Mouse (Mus musculus): ENCODE data around the gene Lman2. TPM values are rescaled to one million over a fixed set of nuclear protein-coding genes. Genes with fewer than 3 reads are reported as not detected.

The Lman2 gene
- polyA plus RNA-seq, 1 experiment from 2014 or later, result 121 TPM

- H3K27ac ChIP-seq (ENCODE audit: low read depth, low read length), result no peak overlapping the region
- H3K4me2 ChIP-seq, result no peak overlapping the region
- no peaks in the 10 kb centered on the region for H3K9me3 ChIP-seq (ENCODE audit: control insufficient read depth, low read length)
- ATAC-seq (replicated peaks; ENCODE audit: low FRiP score) (no peak), DNase-seq (ENCODE audit: low spot score) (no peak)
- no peak overlapping the region for H3K4me3 ChIP-seq (ENCODE audit: low read depth, low read length)
- H3K36me3 ChIP-seq (ENCODE audit: control insufficient read depth, insufficient read depth, low read length), result no peaks in the 10 kb centered on the region
- H3K27me3 ChIP-seq (replicated peaks; ENCODE audit: control insufficient read depth, insufficient read depth, low read length), result peaks cover 27% of the 10 kb centered on the region
- H3K9ac ChIP-seq (ENCODE audit: low read depth, low read length), result no peak overlapping the region
- H3K4me1 ChIP-seq (replicated peaks; ENCODE audit: control insufficient read depth, insufficient read depth, low read length), result no peaks in the 10 kb centered on the region
- WGBS, result 79% methylated on average over 1 of the region's 1 CpGs
These were observed 37.4 kb upstream of the Lman2 start for GRCm38 (mm10) chr13:55400039-55400346.

- H3K4me3 ChIP-seq (ENCODE audit: low read depth, low read length), result no peak overlapping the region
- H3K27me3 ChIP-seq (replicated peaks; ENCODE audit: control insufficient read depth, insufficient read depth, low read length), result peaks cover 24% of the 10 kb centered on the region
- no peaks in the 10 kb centered on the region for H3K9me3 ChIP-seq (ENCODE audit: control insufficient read depth, low read length)
- no peaks in the 10 kb centered on the region for H3K4me1 ChIP-seq (replicated peaks; ENCODE audit: control insufficient read depth, insufficient read depth, low read length)
- DNase-seq (ENCODE audit: low spot score) (no peak), ATAC-seq (replicated peaks; ENCODE audit: low FRiP score) (no peak)
- no peaks in the 10 kb centered on the region for H3K36me3 ChIP-seq (ENCODE audit: control insufficient read depth, insufficient read depth, low read length)
- no peak overlapping the region for H3K4me2 ChIP-seq
- H3K9ac ChIP-seq (ENCODE audit: low read depth, low read length), result no peak overlapping the region
- no peak overlapping the region for H3K27ac ChIP-seq (ENCODE audit: low read depth, low read length)
- WGBS, result 53% methylated on average over 5 of the region's 5 CpGs
These were observed 36.9 kb upstream of the Lman2 start for GRCm38 (mm10) chr13:55399300-55400038.

- Histone ChIP-seq H3K9me3 (ENCODE audit: control insufficient read depth, low read length) (no peaks in the 10 kb centered on the region), H3K9ac (ENCODE audit: low read depth, low read length) (no peak within 1 kb of the TSS), H3K4me3 (ENCODE audit: low read depth, low read length) (no peak within 1 kb of the TSS), H3K27me3 (replicated peaks; ENCODE audit: control insufficient read depth, insufficient read depth, low read length) (peaks cover 15% of the 10 kb centered on the region), H3K4me1 (replicated peaks; ENCODE audit: control insufficient read depth, insufficient read depth, low read length) (no peaks in the 10 kb centered on the region), H3K36me3 (ENCODE audit: control insufficient read depth, insufficient read depth, low read length) (no peaks in the 10 kb centered on the region), H3K4me2 (no peak within 1 kb of the TSS), H3K27ac (ENCODE audit: low read depth, low read length) (no peak within 1 kb of the TSS)
- 53% methylated on average over 1 of the region's 1 CpGs for WGBS
- DNase-seq (ENCODE audit: low spot score) (no peak), ATAC-seq (replicated peaks; ENCODE audit: low FRiP score) (no peak)
These were observed 35.5 kb upstream of the Lman2 start, which contains the start of gene Slc34a1 for GRCm38 (mm10) chr13:55398088-55398487. Slc34a1 (plus strand) TSS chr13:55398187.

GRCm38 (mm10) chr13:55392933-55393332 is 30.4 kb upstream of the Lman2 start:
- Histone ChIP-seq H3K4me1 (replicated peaks; ENCODE audit: control insufficient read depth, insufficient read depth, low read length) (no peaks in the 10 kb centered on the region; the same call in 1 of the 2 replicates), H3K36me3 (ENCODE audit: control insufficient read depth, insufficient read depth, low read length) (no peaks in the 10 kb centered on the region), H3K4me3 (ENCODE audit: low read depth, low read length) (no peak overlapping the region), H3K9me3 (ENCODE audit: control insufficient read depth, low read length) (no peaks in the 10 kb centered on the region), H3K9ac (ENCODE audit: low read depth, low read length) (no peak overlapping the region), H3K27ac (ENCODE audit: low read depth, low read length) (no peak overlapping the region), H3K4me2 (no peak overlapping the region), H3K27me3 (replicated peaks; ENCODE audit: control insufficient read depth, insufficient read depth, low read length) (peaks cover 4% of the 10 kb centered on the region; the same call in 1 of the 2 replicates)
- ATAC-seq (replicated peaks; ENCODE audit: low FRiP score) (no peak), DNase-seq (ENCODE audit: low spot score) (no peak)
- WGBS, result 66% methylated on average over 4 of the region's 4 CpGs

- H3K27me3 ChIP-seq (replicated peaks; ENCODE audit: control insufficient read depth, insufficient read depth, low read length), result peaks cover 4% of the 10 kb centered on the region; the same call in 1 of the 2 replicates
- 0 out of 2 replicates have a peak overlapping the region, but pooled peaks have one; percentile 34 for H3K9ac ChIP-seq (ENCODE audit: low read depth, low read length)
- H3K36me3 ChIP-seq (ENCODE audit: control insufficient read depth, insufficient read depth, low read length), result no peaks in the 10 kb centered on the region
- H3K27ac ChIP-seq (ENCODE audit: low read depth, low read length), result no peak overlapping the region
- WGBS, result 56% methylated on average over 1 of the region's 1 CpGs
- H3K4me3 ChIP-seq (ENCODE audit: low read depth, low read length), result no peak overlapping the region
- no peak for DNase-seq (ENCODE audit: low spot score)
- no peaks in the 10 kb centered on the region; the same call in 1 of the 2 replicates for H3K4me1 ChIP-seq (replicated peaks; ENCODE audit: control insufficient read depth, insufficient read depth, low read length)
- H3K9me3 ChIP-seq (ENCODE audit: control insufficient read depth, low read length), result no peaks in the 10 kb centered on the region
- no peak overlapping the region for H3K4me2 ChIP-seq
- no peak for ATAC-seq (replicated peaks; ENCODE audit: low FRiP score)
These were observed 29.0 kb upstream of the Lman2 start for GRCm38 (mm10) chr13:55391626-55392029.

GRCm38 (mm10) chr13:55390644-55391043 is 28.1 kb upstream of the Lman2 start:
- DNase-seq (ENCODE audit: low spot score), result no peak
- no peak for ATAC-seq (replicated peaks; ENCODE audit: low FRiP score)
- 60% methylated on average over 3 of the region's 3 CpGs for WGBS
- no peaks in the 10 kb centered on the region for H3K27me3 ChIP-seq (replicated peaks; ENCODE audit: control insufficient read depth, insufficient read depth, low read length)
- no peaks in the 10 kb centered on the region; the same call in 1 of the 2 replicates for H3K4me1 ChIP-seq (replicated peaks; ENCODE audit: control insufficient read depth, insufficient read depth, low read length)
- H3K27ac ChIP-seq (ENCODE audit: low read depth, low read length), result 0 out of 2 replicates have a peak overlapping the region, but pooled peaks have one; percentile 25
- H3K4me2 ChIP-seq, result no peak overlapping the region
- H3K9me3 ChIP-seq (ENCODE audit: control insufficient read depth, low read length), result no peaks in the 10 kb centered on the region
- no peaks in the 10 kb centered on the region for H3K36me3 ChIP-seq (ENCODE audit: control insufficient read depth, insufficient read depth, low read length)
- H3K4me3 ChIP-seq (ENCODE audit: low read depth, low read length), result no peak overlapping the region
- no peak overlapping the region for H3K9ac ChIP-seq (ENCODE audit: low read depth, low read length)

GRCm38 (mm10) chr13:55381790-55382189 is 19.2 kb upstream of the Lman2 start:
- no peak overlapping the region for H3K4me3 ChIP-seq (ENCODE audit: low read depth, low read length)
- WGBS, result 83% methylated on average over 4 of the region's 4 CpGs
- peaks cover 14% of the 10 kb centered on the region for H3K27me3 ChIP-seq (replicated peaks; ENCODE audit: control insufficient read depth, insufficient read depth, low read length)
- H3K9ac ChIP-seq (ENCODE audit: low read depth, low read length), result no peak overlapping the region
- H3K36me3 ChIP-seq (ENCODE audit: control insufficient read depth, insufficient read depth, low read length), result no peaks in the 10 kb centered on the region
- no peaks in the 10 kb centered on the region for H3K9me3 ChIP-seq (ENCODE audit: control insufficient read depth, low read length)
- H3K4me1 ChIP-seq (replicated peaks; ENCODE audit: control insufficient read depth, insufficient read depth, low read length), result no peaks in the 10 kb centered on the region
- no peak for ATAC-seq (replicated peaks; ENCODE audit: low FRiP score)
- no peak for DNase-seq (ENCODE audit: low spot score)
- H3K4me2 ChIP-seq, result no peak overlapping the region
- no peak overlapping the region for H3K27ac ChIP-seq (ENCODE audit: low read depth, low read length)

- WGBS, result 46% methylated on average over 32 of the region's 32 CpGs
- DNase-seq (ENCODE audit: low spot score) (no peak), ATAC-seq (replicated peaks; ENCODE audit: low FRiP score) (no peak)
- no peaks in the 10 kb centered on the region for H3K36me3 ChIP-seq (ENCODE audit: control insufficient read depth, insufficient read depth, low read length)
- peaks cover 14% of the 10 kb centered on the region for H3K27me3 ChIP-seq (replicated peaks; ENCODE audit: control insufficient read depth, insufficient read depth, low read length)
- H3K4me1 ChIP-seq (replicated peaks; ENCODE audit: control insufficient read depth, insufficient read depth, low read length), result no peaks in the 10 kb centered on the region
- 0 out of 2 replicates have a peak overlapping the region, but pooled peaks have one; percentile 3 for H3K4me2 ChIP-seq
- no peak overlapping the region for H3K27ac ChIP-seq (ENCODE audit: low read depth, low read length)
- H3K4me3 ChIP-seq (ENCODE audit: low read depth, low read length), result no peak overlapping the region
- H3K9ac ChIP-seq (ENCODE audit: low read depth, low read length), result no peak overlapping the region
- H3K9me3 ChIP-seq (ENCODE audit: control insufficient read depth, low read length), result no peaks in the 10 kb centered on the region
These were observed 16.5 kb upstream of the Lman2 start for GRCm38 (mm10) chr13:55378907-55379580.
